Mouse (Mus musculus): Measurements from ENCODE around the gene Mogs. TPM values are rescaled to one million over a fixed set of nuclear protein-coding genes. Genes with fewer than 3 reads are reported as not detected.

Gene Mogs
- polyA plus RNA-seq, 1 experiment: 25.4 TPM

GRCm38 (mm10) chr6:83108762-83109668, 6.3 kb upstream of the Mogs start, which contains the start of gene Mrpl53:
Gene Mrpl53 (plus strand): TSS chr6:83109040.
- no peaks in the 10 kb centered on the region for H3K27me3 ChIP-seq (ENCODE audit: control insufficient read depth, insufficient read depth, low read length, poor library complexity, severe bottlenecking)
- H3K4me1 ChIP-seq (ENCODE audit: control insufficient read depth, insufficient read depth, low read length): no peaks in the 10 kb centered on the region
- TF ChIP-seq POLR2A (IDR thresholded peaks at IDR 0.05; ENCODE audit: insufficient read depth, low read length) (peak; percentile 47), CTCF (IDR thresholded peaks at IDR 0.05; ENCODE audit: low read depth, low read length) (no peak)
- H3K36me3 ChIP-seq (ENCODE audit: control insufficient read depth, insufficient read depth, low read length, poor library complexity, severe bottlenecking): no peaks in the 10 kb centered on the region
- no peak within 1 kb of the TSS for H3K27ac ChIP-seq (ENCODE audit: insufficient read depth, low read length)
- H3K9me3 ChIP-seq (replicated peaks; ENCODE audit: control insufficient read depth, insufficient read depth, low read length, poor library complexity, severe bottlenecking): no peaks in the 10 kb centered on the region
- peak within 1 kb of the TSS; percentile 81 for H3K4me3 ChIP-seq (ENCODE audit: low read depth, low read length)
- peak within 1 kb of the TSS; percentile 68 for H3K9ac ChIP-seq (ENCODE audit: low read depth, poor library complexity, severe bottlenecking)

DNA sequence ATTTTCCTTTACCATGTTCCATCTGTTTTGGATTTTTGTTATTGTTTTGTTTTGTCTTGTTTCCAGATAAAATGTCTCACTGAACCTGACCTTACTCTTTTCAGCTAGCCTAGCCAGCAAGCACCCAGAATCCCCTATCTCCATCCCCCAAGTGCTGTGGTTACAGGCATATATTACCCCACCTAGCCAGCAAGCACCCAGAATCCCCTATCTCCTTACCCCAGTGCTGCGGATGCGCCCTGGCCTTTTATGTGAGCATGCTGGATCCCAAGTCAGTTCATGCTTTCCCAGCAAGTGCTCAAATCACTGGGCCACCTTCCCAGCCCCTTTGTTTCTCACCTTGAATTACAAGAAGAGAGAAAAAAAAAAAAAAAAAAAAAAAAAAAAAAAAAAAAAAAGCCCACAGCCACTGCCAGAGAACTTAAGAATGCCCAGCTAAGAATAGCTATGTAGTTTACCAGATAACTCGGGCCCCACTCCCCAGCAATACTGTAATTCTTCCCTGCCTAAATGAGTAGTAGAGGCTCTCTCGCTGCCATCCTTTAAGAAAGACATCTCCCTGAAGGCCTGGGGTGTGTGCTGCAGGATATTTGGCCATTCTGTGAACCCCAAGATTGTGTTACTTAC, 3.7 kb upstream of the Mogs start:
- Histone ChIP-seq H3K9me3 (replicated peaks; ENCODE audit: control insufficient read depth, insufficient read depth, low read length, poor library complexity, severe bottlenecking) (no peaks in the 10 kb centered on the region), H3K27me3 (ENCODE audit: control insufficient read depth, insufficient read depth, low read length, poor library complexity, severe bottlenecking) (no peaks in the 10 kb centered on the region), H3K4me3 (ENCODE audit: low read depth, low read length) (no peak overlapping the region), H3K4me1 (ENCODE audit: control insufficient read depth, insufficient read depth, low read length) (no peaks in the 10 kb centered on the region), H3K9ac (ENCODE audit: low read depth, poor library complexity, severe bottlenecking) (no peak overlapping the region), H3K27ac (ENCODE audit: insufficient read depth, low read length) (no peak overlapping the region), H3K36me3 (ENCODE audit: control insufficient read depth, insufficient read depth, low read length, poor library complexity, severe bottlenecking) (no peaks in the 10 kb centered on the region)
- TF ChIP-seq EP300 (IDR thresholded peaks at IDR 0.05; ENCODE audit: insufficient read depth, low read depth, low read length) (no peak), POLR2A (IDR thresholded peaks at IDR 0.05; ENCODE audit: insufficient read depth, low read length) (no peak), CTCF (IDR thresholded peaks at IDR 0.05; ENCODE audit: low read depth, low read length) (no peak)

GRCm38 (mm10) chr6:83115682-83116372, 531 bp downstream of the Mogs start:
- no peaks in the 10 kb centered on the region for H3K4me1 ChIP-seq (ENCODE audit: control insufficient read depth, insufficient read depth, low read length)

GRCm38 (mm10) chr6:83116373-83117164, 1.3 kb downstream of the Mogs start:
- Histone ChIP-seq H3K9ac (ENCODE audit: low read depth, poor library complexity, severe bottlenecking) (peak overlapping the region; percentile 73), H3K4me1 (ENCODE audit: control insufficient read depth, insufficient read depth, low read length) (no peaks in the 10 kb centered on the region), H3K36me3 (ENCODE audit: control insufficient read depth, insufficient read depth, low read length, poor library complexity, severe bottlenecking) (0 out of 2 replicates have a peak, but pooled peaks cover 4% of the 10 kb centered on the region), H3K4me3 (ENCODE audit: low read depth, low read length) (peak overlapping the region; percentile 94), H3K9me3 (replicated peaks; ENCODE audit: control insufficient read depth, insufficient read depth, low read length, poor library complexity, severe bottlenecking) (no peaks in the 10 kb centered on the region), H3K27ac (ENCODE audit: insufficient read depth, low read length) (no peak overlapping the region), H3K27me3 (ENCODE audit: control insufficient read depth, insufficient read depth, low read length, poor library complexity, severe bottlenecking) (no peaks in the 10 kb centered on the region)
- TF ChIP-seq CTCF (IDR thresholded peaks at IDR 0.05; ENCODE audit: low read depth, low read length): no peak
- TF ChIP-seq EP300 (IDR thresholded peaks at IDR 0.05; ENCODE audit: insufficient read depth, low read depth, low read length): no peak
- TF ChIP-seq POLR2A (IDR thresholded peaks at IDR 0.05; ENCODE audit: insufficient read depth, low read length): no peak

More at GRCm38 (mm10) chr6:83115682-83116372, 531 bp downstream of the Mogs start:
- Histone ChIP-seq H3K9ac (ENCODE audit: low read depth, poor library complexity, severe bottlenecking) (peak overlapping the region; percentile 73), H3K27me3 (ENCODE audit: control insufficient read depth, insufficient read depth, low read length, poor library complexity, severe bottlenecking) (no peaks in the 10 kb centered on the region), H3K27ac (ENCODE audit: insufficient read depth, low read length) (no peak overlapping the region), H3K4me3 (ENCODE audit: low read depth, low read length) (peak overlapping the region; percentile 94), H3K36me3 (ENCODE audit: control insufficient read depth, insufficient read depth, low read length, poor library complexity, severe bottlenecking) (0 out of 2 replicates have a peak, but pooled peaks cover 4% of the 10 kb centered on the region), H3K9me3 (replicated peaks; ENCODE audit: control insufficient read depth, insufficient read depth, low read length, poor library complexity, severe bottlenecking) (no peaks in the 10 kb centered on the region)
- TF ChIP-seq CTCF (IDR thresholded peaks at IDR 0.05; ENCODE audit: low read depth, low read length) (no peak), POLR2A (IDR thresholded peaks at IDR 0.05; ENCODE audit: insufficient read depth, low read length) (no peak), EP300 (IDR thresholded peaks at IDR 0.05; ENCODE audit: insufficient read depth, low read depth, low read length) (no peak)

- no peaks in the 10 kb centered on the region for H3K4me1 ChIP-seq (ENCODE audit: control insufficient read depth, insufficient read depth, low read length)
- no peak overlapping the region for H3K27ac ChIP-seq (ENCODE audit: insufficient read depth, low read length)
- no peaks in the 10 kb centered on the region for H3K27me3 ChIP-seq (ENCODE audit: control insufficient read depth, insufficient read depth, low read length, poor library complexity, severe bottlenecking)
- no peak overlapping the region for H3K9ac ChIP-seq (ENCODE audit: low read depth, poor library complexity, severe bottlenecking)
- H3K36me3 ChIP-seq (ENCODE audit: control insufficient read depth, insufficient read depth, low read length, poor library complexity, severe bottlenecking): 0 out of 2 replicates have a peak, but pooled peaks cover 4% of the 10 kb centered on the region
- TF ChIP-seq EP300 (IDR thresholded peaks at IDR 0.05; ENCODE audit: insufficient read depth, low read depth, low read length) (no peak), POLR2A (IDR thresholded peaks at IDR 0.05; ENCODE audit: insufficient read depth, low read length) (no peak), CTCF (IDR thresholded peaks at IDR 0.05; ENCODE audit: low read depth, low read length) (no peak)
- no peak overlapping the region for H3K4me3 ChIP-seq (ENCODE audit: low read depth, low read length)
- H3K9me3 ChIP-seq (replicated peaks; ENCODE audit: control insufficient read depth, insufficient read depth, low read length, poor library complexity, severe bottlenecking): no peaks in the 10 kb centered on the region
Measured at GRCm38 (mm10) chr6:83117165-83117438, 1.8 kb downstream of the Mogs start.

All from ES-Bruce4 (cell line).